Mouse (Mus musculus): Measurements from ENCODE around the gene Hist1h4b. TPM values are rescaled to one million over a fixed set of nuclear protein-coding genes. Genes with fewer than 3 reads are reported as not detected.

Gene Hist1h4b
- polyA plus RNA-seq, 1 experiment from 2014 or later, result 4.6 TPM

- Histone ChIP-seq H3K27ac (ENCODE audit: low read length) (no peak overlapping the region), H3K27me3 (ENCODE audit: insufficient read depth, low read length) (no peaks in the 10 kb centered on the region), H3K4me2 (replicated peaks; ENCODE audit: low read depth, low read length) (peak overlapping the region; percentile 36), H3K9ac (replicated peaks; ENCODE audit: low read length) (no peak overlapping the region), H3K4me1 (ENCODE audit: insufficient read depth, low read length) (no peaks in the 10 kb centered on the region), H3K9me3 (ENCODE audit: low read length) (no peaks in the 10 kb centered on the region), H3K4me3 (ENCODE audit: low read length) (peak overlapping the region; percentile 31), H3K36me3 (ENCODE audit: insufficient read depth, low read length) (no peaks in the 10 kb centered on the region)
- ATAC-seq (ENCODE audit: low FRiP score, low TSS enrichment), result peak; percentile 93
- 28% methylated on average over 21 of the region's 21 CpGs for WGBS
Observed at GRCm38 (mm10) chr13:23772561-23773313, 15.9 kb downstream of the Hist1h4b start.

GRCm38 (mm10) chr13:23778339-23778738, 21.5 kb downstream of the Hist1h4b start:
- Histone ChIP-seq H3K27me3 (ENCODE audit: insufficient read depth, low read length) (no peaks in the 10 kb centered on the region), H3K4me3 (ENCODE audit: low read length) (no peak overlapping the region), H3K9ac (replicated peaks; ENCODE audit: low read length) (no peak overlapping the region), H3K4me1 (ENCODE audit: insufficient read depth, low read length) (no peaks in the 10 kb centered on the region), H3K27ac (ENCODE audit: low read length) (no peak overlapping the region), H3K36me3 (ENCODE audit: insufficient read depth, low read length) (no peaks in the 10 kb centered on the region), H3K9me3 (ENCODE audit: low read length) (no peaks in the 10 kb centered on the region), H3K4me2 (replicated peaks; ENCODE audit: low read depth, low read length) (no peak overlapping the region)
- ATAC-seq (ENCODE audit: low FRiP score, low TSS enrichment), result no peak
- 93% methylated on average over 7 of the region's 7 CpGs for WGBS

GRCm38 (mm10) chr13:23779025-23779424, 22.2 kb downstream of the Hist1h4b start:
- no peak for ATAC-seq (ENCODE audit: low FRiP score, low TSS enrichment)
- Histone ChIP-seq H3K36me3 (ENCODE audit: insufficient read depth, low read length) (no peaks in the 10 kb centered on the region), H3K27ac (ENCODE audit: low read length) (no peak overlapping the region), H3K9me3 (ENCODE audit: low read length) (no peaks in the 10 kb centered on the region), H3K4me2 (replicated peaks; ENCODE audit: low read depth, low read length) (no peak overlapping the region), H3K4me1 (ENCODE audit: insufficient read depth, low read length) (no peaks in the 10 kb centered on the region), H3K4me3 (ENCODE audit: low read length) (no peak overlapping the region), H3K9ac (replicated peaks; ENCODE audit: low read length) (no peak overlapping the region), H3K27me3 (ENCODE audit: insufficient read depth, low read length) (no peaks in the 10 kb centered on the region)
- 90% methylated on average over 4 of the region's 4 CpGs for WGBS

- H3K27ac ChIP-seq (ENCODE audit: low read length), result no peak overlapping the region
- no peaks in the 10 kb centered on the region for H3K9me3 ChIP-seq (ENCODE audit: low read length)
- no peak overlapping the region for H3K4me3 ChIP-seq (ENCODE audit: low read length)
- no peak overlapping the region for H3K9ac ChIP-seq (replicated peaks; ENCODE audit: low read length)
- 52% methylated on average over 2 of the region's 2 CpGs for WGBS
- H3K27me3 ChIP-seq (ENCODE audit: insufficient read depth, low read length), result no peaks in the 10 kb centered on the region
- H3K4me2 ChIP-seq (replicated peaks; ENCODE audit: low read depth, low read length), result no peak overlapping the region
- H3K36me3 ChIP-seq (ENCODE audit: insufficient read depth, low read length), result no peaks in the 10 kb centered on the region
- no peaks in the 10 kb centered on the region for H3K4me1 ChIP-seq (ENCODE audit: insufficient read depth, low read length)
- no peak for ATAC-seq (ENCODE audit: low FRiP score, low TSS enrichment)
Observed at GRCm38 (mm10) chr13:23792520-23792919, 35.7 kb downstream of the Hist1h4b start.

- H3K4me1 ChIP-seq (ENCODE audit: insufficient read depth, low read length), result peaks cover 11% of the 10 kb centered on the region; the same call in 1 of the 2 replicates
- no peak for ATAC-seq (ENCODE audit: low FRiP score, low TSS enrichment)
- H3K4me2 ChIP-seq (replicated peaks; ENCODE audit: low read depth, low read length), result no peak overlapping the region
- WGBS, result 64% methylated on average over 5 of the region's 5 CpGs
- H3K36me3 ChIP-seq (ENCODE audit: insufficient read depth, low read length), result no peaks in the 10 kb centered on the region
- H3K9ac ChIP-seq (replicated peaks; ENCODE audit: low read length), result no peak overlapping the region
- no peaks in the 10 kb centered on the region for H3K27me3 ChIP-seq (ENCODE audit: insufficient read depth, low read length)
- no peaks in the 10 kb centered on the region for H3K9me3 ChIP-seq (ENCODE audit: low read length)
- no peak overlapping the region for H3K4me3 ChIP-seq (ENCODE audit: low read length)
- H3K27ac ChIP-seq (ENCODE audit: low read length), result no peak overlapping the region
Observed at GRCm38 (mm10) chr13:23799405-23799804, 42.6 kb downstream of the Hist1h4b start.

- 76% methylated on average over 2 of the region's 2 CpGs for WGBS
- Histone ChIP-seq H3K9me3 (ENCODE audit: low read length) (no peaks in the 10 kb centered on the region), H3K9ac (replicated peaks; ENCODE audit: low read length) (no peak overlapping the region), H3K27me3 (ENCODE audit: insufficient read depth, low read length) (no peaks in the 10 kb centered on the region), H3K27ac (ENCODE audit: low read length) (no peak overlapping the region), H3K4me1 (ENCODE audit: insufficient read depth, low read length) (0 out of 2 replicates have a peak, but pooled peaks cover under 1% of the 10 kb centered on the region), H3K36me3 (ENCODE audit: insufficient read depth, low read length) (no peaks in the 10 kb centered on the region), H3K4me3 (ENCODE audit: low read length) (no peak overlapping the region), H3K4me2 (replicated peaks; ENCODE audit: low read depth, low read length) (no peak overlapping the region)
- ATAC-seq (ENCODE audit: low FRiP score, low TSS enrichment), result no peak
Observed at GRCm38 (mm10) chr13:23804532-23804931, 47.7 kb downstream of the Hist1h4b start.

GRCm38 (mm10) chr13:23806422-23807052, 49.7 kb downstream of the Hist1h4b start, which contains the start of gene Slc17a2:
Gene Slc17a2 (plus strand): TSS chr13:23806993.
- 75% methylated on average over 15 of the region's 15 CpGs for WGBS
- ATAC-seq (ENCODE audit: low FRiP score, low TSS enrichment), result no peak
- no peak within 1 kb of the TSS for H3K9ac ChIP-seq (replicated peaks; ENCODE audit: low read length)
- no peaks in the 10 kb centered on the region for H3K9me3 ChIP-seq (ENCODE audit: low read length)
- H3K4me1 ChIP-seq (ENCODE audit: insufficient read depth, low read length), result no peaks in the 10 kb centered on the region
- H3K4me3 ChIP-seq (ENCODE audit: low read length), result no peak within 1 kb of the TSS
- H3K27me3 ChIP-seq (ENCODE audit: insufficient read depth, low read length), result no peaks in the 10 kb centered on the region
- no peaks in the 10 kb centered on the region for H3K36me3 ChIP-seq (ENCODE audit: insufficient read depth, low read length)
- no peak within 1 kb of the TSS for H3K27ac ChIP-seq (ENCODE audit: low read length)
- no peak within 1 kb of the TSS for H3K4me2 ChIP-seq (replicated peaks; ENCODE audit: low read depth, low read length)

Small RNAs within 50 kb of the gene (microRNA-seq; reads per million reads assigned to microRNA genes)
- not detected for gene Gm44314
- not detected for gene Gm44484

Other genes starting within 250 kb of the Hist1h4b start
- 4.5 and 5.6 TPM in 2 replicates for gene Hist1h4h, start 226.0 kb upstream of the Hist1h4b start, polyA plus RNA-seq (2015; fragmentation: Nextera tagmentation; extraction: Ambion mirVana)
- 4.3 TPM in 2 replicates for gene Hist1h2af, start 223.1 kb upstream of the Hist1h4b start, polyA plus RNA-seq (2015; fragmentation: Nextera tagmentation; extraction: Ambion mirVana)
- gene Hist1h3g, start 221.6 kb upstream of the Hist1h4b start, polyA plus RNA-seq (2015; fragmentation: Nextera tagmentation; extraction: Ambion mirVana), result 4.6 and 6.0 TPM in 2 replicates
- 0.64 and 0.92 TPM in 2 replicates for gene Hist1h2bh, start 213.6 kb upstream of the Hist1h4b start, polyA plus RNA-seq (2015; fragmentation: Nextera tagmentation; extraction: Ambion mirVana)
- 0.54 and 0.82 TPM in 2 replicates for gene Hist1h3f, start 213.0 kb upstream of the Hist1h4b start, polyA plus RNA-seq (2015; fragmentation: Nextera tagmentation; extraction: Ambion mirVana)
- gene Hist1h4f, start 205.4 kb upstream of the Hist1h4b start, polyA plus RNA-seq (2015; fragmentation: Nextera tagmentation; extraction: Ambion mirVana), result 1.5 and 2.0 TPM in 2 replicates
- gene Hist1h1d, start 203.8 kb upstream of the Hist1h4b start, polyA plus RNA-seq (2015; fragmentation: Nextera tagmentation; extraction: Ambion mirVana), result 0.37 and 0.55 TPM in 2 replicates
- gene Hist1h3e, start 194.6 kb upstream of the Hist1h4b start, polyA plus RNA-seq (2015; fragmentation: Nextera tagmentation; extraction: Ambion mirVana), result 4.7 TPM in 2 replicates
- gene Hist1h2ae, start 185.8 kb upstream of the Hist1h4b start, polyA plus RNA-seq (2015; fragmentation: Nextera tagmentation; extraction: Ambion mirVana), result 57.3 and 57.7 TPM in 2 replicates
- 8.5 and 9.1 TPM in 2 replicates for gene Hist1h2bg, start 185.6 kb upstream of the Hist1h4b start, polyA plus RNA-seq (2015; fragmentation: Nextera tagmentation; extraction: Ambion mirVana)
- 4.3 and 4.4 TPM in 2 replicates for gene Hist1h2bf, start 182.8 kb upstream of the Hist1h4b start, polyA plus RNA-seq (2015; fragmentation: Nextera tagmentation; extraction: Ambion mirVana)
- gene Hist1h2ad, start 182.6 kb upstream of the Hist1h4b start, polyA plus RNA-seq (2015; fragmentation: Nextera tagmentation; extraction: Ambion mirVana), result 2.5 and 3.0 TPM in 2 replicates
- gene Hist1h3d, start 181.2 kb upstream of the Hist1h4b start, polyA plus RNA-seq (2015; fragmentation: Nextera tagmentation; extraction: Ambion mirVana), result 6.1 and 6.6 TPM in 2 replicates
- gene Hist1h4d, start 175.4 kb upstream of the Hist1h4b start, polyA plus RNA-seq (2015; fragmentation: Nextera tagmentation; extraction: Ambion mirVana), result 102 TPM in 2 replicates
- 3.2 and 3.3 TPM in 2 replicates for gene Hist1h2be, start 135.9 kb upstream of the Hist1h4b start, polyA plus RNA-seq (2015; fragmentation: Nextera tagmentation; extraction: Ambion mirVana)
- gene Hist1h1e, start 134.5 kb upstream of the Hist1h4b start, polyA plus RNA-seq (2015; fragmentation: Nextera tagmentation; extraction: Ambion mirVana), result 14.7 and 15.9 TPM in 2 replicates
- 1.3 and 1.6 TPM in 2 replicates for gene Hist1h2ac, start 73.1 kb upstream of the Hist1h4b start, polyA plus RNA-seq (2015; fragmentation: Nextera tagmentation; extraction: Ambion mirVana)
- gene Hist1h2bc, start 72.8 kb upstream of the Hist1h4b start, polyA plus RNA-seq (2015; fragmentation: Nextera tagmentation; extraction: Ambion mirVana), result 72.4 and 78.3 TPM in 2 replicates
- gene Hist1h1t, start 61.2 kb upstream of the Hist1h4b start, polyA plus RNA-seq (2015; fragmentation: Nextera tagmentation; extraction: Ambion mirVana), result 0.26 TPM in 1 of 2 replicates, not detected in the other
- gene Hist1h4c, start 58.6 kb upstream of the Hist1h4b start, polyA plus RNA-seq (2015; fragmentation: Nextera tagmentation; extraction: Ambion mirVana), result 4.5 and 5.9 TPM in 2 replicates
- 9.3 and 9.4 TPM in 2 replicates for gene Hfe, start 46.2 kb upstream of the Hist1h4b start, polyA plus RNA-seq (2015; fragmentation: Nextera tagmentation; extraction: Ambion mirVana)
- 25.6 and 28.3 TPM in 2 replicates for gene Hist1h1c, start 18.2 kb upstream of the Hist1h4b start, polyA plus RNA-seq (2015; fragmentation: Nextera tagmentation; extraction: Ambion mirVana)
- 6.8 and 9.7 TPM in 2 replicates for gene Hist1h3c, start 11.4 kb upstream of the Hist1h4b start, polyA plus RNA-seq (2015; fragmentation: Nextera tagmentation; extraction: Ambion mirVana)
- gene Hist1h2bb, start 10.3 kb upstream of the Hist1h4b start, polyA plus RNA-seq (2015; fragmentation: Nextera tagmentation; extraction: Ambion mirVana), result 2.1 and 2.5 TPM in 2 replicates
- 33.6 and 37.8 TPM in 2 replicates for gene Hist1h2ab, start 5.9 kb upstream of the Hist1h4b start, polyA plus RNA-seq (2015; fragmentation: Nextera tagmentation; extraction: Ambion mirVana)
- gene Hist1h3b, start 4.7 kb upstream of the Hist1h4b start, polyA plus RNA-seq (2015; fragmentation: Nextera tagmentation; extraction: Ambion mirVana), result 8.8 and 13.2 TPM in 2 replicates
- 0.90 TPM in 1 of 2 replicates, not detected in the other for gene Hist1h4a, start 4.2 kb downstream of the Hist1h4b start, polyA plus RNA-seq (2015; fragmentation: Nextera tagmentation; extraction: Ambion mirVana)
- 6.1 and 7.8 TPM in 2 replicates for gene Hist1h3a, start 5.4 kb downstream of the Hist1h4b start, polyA plus RNA-seq (2015; fragmentation: Nextera tagmentation; extraction: Ambion mirVana)
- gene Hist1h1a, start 6.7 kb downstream of the Hist1h4b start, polyA plus RNA-seq (2015; fragmentation: Nextera tagmentation; extraction: Ambion mirVana), result 0.91 and 1.7 TPM in 2 replicates
- not detected in 2 replicates for gene Trim38, start 12.9 kb downstream of the Hist1h4b start, polyA plus RNA-seq (2015; fragmentation: Nextera tagmentation; extraction: Ambion mirVana)
- 0.39 TPM in 1 of 2 replicates, not detected in the other for gene Slc17a2, start 50.0 kb downstream of the Hist1h4b start, polyA plus RNA-seq (2015; fragmentation: Nextera tagmentation; extraction: Ambion mirVana)
- 9.1 and 11.0 TPM in 2 replicates for gene Slc17a3, start 82.4 kb downstream of the Hist1h4b start, polyA plus RNA-seq (2015; fragmentation: Nextera tagmentation; extraction: Ambion mirVana)
- gene Slc17a1, start 110.7 kb downstream of the Hist1h4b start, polyA plus RNA-seq (2015; fragmentation: Nextera tagmentation; extraction: Ambion mirVana), result 24.2 and 29.8 TPM in 2 replicates
- gene Slc17a4, start 158.0 kb downstream of the Hist1h4b start, polyA plus RNA-seq (2015; fragmentation: Nextera tagmentation; extraction: Ambion mirVana), result 4.4 and 4.9 TPM in 2 replicates
- gene Hist1h2ba, start 177.1 kb downstream of the Hist1h4b start, polyA plus RNA-seq (2015; fragmentation: Nextera tagmentation; extraction: Ambion mirVana), result not detected in 2 replicates
- gene Hist1h2aa, start 177.4 kb downstream of the Hist1h4b start, polyA plus RNA-seq (2015; fragmentation: Nextera tagmentation; extraction: Ambion mirVana), result not detected in 2 replicates
- 0.17 TPM in 1 of 2 replicates, not detected in the other for gene Scgn, start 234.2 kb downstream of the Hist1h4b start, polyA plus RNA-seq (2015; fragmentation: Nextera tagmentation; extraction: Ambion mirVana)

Measured in kidney, embryonic 16.5 days (tissue).